Mouse (Mus musculus) retina, postnatal 7 days (tissue): ENCODE data around the gene Dlec1.

Experiments used
- DNase-seq: peaks from one replicate; pipeline ENCODE4 v3.0.0-alpha.2; 2012; ENCODE audit warnings: low read depth, low spot score

Gene Dlec1

DNA sequence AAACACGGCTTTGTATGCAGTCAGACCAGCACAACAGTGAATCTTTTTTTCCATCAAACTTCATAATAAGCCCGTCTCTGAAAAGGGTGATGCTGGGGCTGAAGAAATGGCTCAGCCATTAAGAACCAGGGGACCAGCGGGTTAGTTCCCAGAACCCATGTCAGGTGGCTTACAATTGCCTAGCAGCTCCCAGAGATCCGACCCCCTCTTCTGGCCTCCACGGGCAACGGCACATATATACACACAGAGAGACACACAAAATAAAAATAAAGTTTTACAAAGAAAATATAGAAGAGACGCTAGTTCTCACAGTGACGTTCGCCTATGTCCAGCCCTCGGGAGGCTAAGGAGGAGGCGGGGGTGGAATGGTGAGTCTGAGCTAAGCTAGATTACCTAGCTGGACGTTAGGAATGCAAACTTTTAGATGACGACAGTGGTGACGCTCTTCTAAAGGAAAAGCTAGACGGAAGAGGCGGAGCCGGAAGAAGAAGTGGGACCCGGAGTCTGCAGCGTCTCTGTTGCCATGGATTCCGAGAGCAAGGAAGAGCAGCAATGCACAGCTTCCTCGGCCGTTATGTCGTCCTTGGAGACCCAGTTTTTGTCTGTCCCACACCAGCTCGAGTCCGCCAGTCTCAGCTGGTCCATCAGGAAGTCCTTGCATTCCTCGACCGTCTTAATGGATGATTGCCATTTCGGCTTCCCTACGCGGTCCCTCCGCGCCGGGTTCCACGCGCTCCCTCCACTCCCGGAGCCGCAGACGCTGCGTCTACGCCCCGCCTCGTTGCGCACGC is at the start of gene Dlec1:
TSS of gene Dlec1 (plus strand) at position 487 of the 791 bp plus-strand sequence.
- DNase-seq: no peak

- DNase-seq: no peak
These were observed 48.2 kb upstream of the Dlec1 start for GRCm38 (mm10) chr9:119053964-119054576.

GRCm38 (mm10) chr9:119055336-119055735 is 46.9 kb upstream of the Dlec1 start:
- DNase-seq: no peak

- DNase-seq: no peak
These were observed 44.0 kb upstream of the Dlec1 start for GRCm38 (mm10) chr9:119058245-119058644.

GRCm38 (mm10) chr9:119060701-119061100 is 41.6 kb upstream of the Dlec1 start:
- DNase-seq: no peak

DNA sequence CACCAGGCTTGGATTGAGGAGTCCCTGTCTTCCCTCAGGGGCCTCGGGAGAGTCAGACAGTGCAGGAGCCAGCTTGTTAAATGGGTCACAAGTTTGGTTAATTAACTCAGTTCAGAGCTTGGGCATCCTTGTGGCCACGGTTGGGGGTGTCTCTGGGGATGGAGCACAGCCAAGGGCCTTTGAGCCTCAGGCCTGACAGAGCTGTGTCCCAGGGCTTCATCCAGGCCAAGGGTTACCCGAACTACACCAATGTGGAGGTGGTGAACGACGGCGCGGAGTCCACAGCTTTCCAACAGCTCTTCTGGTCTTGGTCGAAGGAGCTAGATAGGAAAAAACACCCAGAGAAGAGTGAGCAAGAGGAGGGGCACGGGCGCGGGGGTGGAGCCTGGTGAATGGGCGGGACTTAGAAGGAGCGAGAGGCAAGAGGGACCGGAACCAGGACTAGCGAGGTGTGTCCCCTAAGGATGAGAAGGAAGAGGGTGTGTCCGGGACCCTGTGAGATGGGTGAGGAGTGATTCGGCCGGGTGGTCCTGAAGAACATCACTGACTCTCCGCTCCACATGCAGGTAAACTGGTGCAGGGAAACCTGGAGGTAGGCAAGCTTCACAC is 39.1 kb upstream of the Dlec1 start:
- DNase-seq: no peak

- DNase-seq: no peak
These were observed 38.0 kb upstream of the Dlec1 start for GRCm38 (mm10) chr9:119064296-119064695.

DNA sequence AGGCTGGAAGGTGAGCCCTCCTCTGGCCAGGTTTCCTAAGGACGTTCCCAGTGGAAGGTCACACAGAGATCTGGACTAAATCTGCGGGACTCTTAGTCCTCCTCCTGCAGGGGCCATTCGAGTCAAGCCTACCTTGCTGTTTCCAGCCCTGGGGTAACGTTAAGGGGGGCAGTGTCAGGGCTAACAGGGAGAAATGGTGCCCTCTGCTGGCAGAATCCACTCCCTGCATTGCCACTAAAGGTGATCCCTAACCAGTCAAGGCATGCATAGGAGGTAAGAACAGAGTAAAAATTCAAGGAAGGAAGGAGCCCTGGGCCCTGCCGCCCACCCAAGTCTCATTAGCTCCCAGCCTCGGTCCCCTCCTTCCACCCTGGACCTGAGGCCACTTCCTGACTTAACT is 34.7 kb upstream of the Dlec1 start:
- DNase-seq: peak; percentile 72

DNA sequence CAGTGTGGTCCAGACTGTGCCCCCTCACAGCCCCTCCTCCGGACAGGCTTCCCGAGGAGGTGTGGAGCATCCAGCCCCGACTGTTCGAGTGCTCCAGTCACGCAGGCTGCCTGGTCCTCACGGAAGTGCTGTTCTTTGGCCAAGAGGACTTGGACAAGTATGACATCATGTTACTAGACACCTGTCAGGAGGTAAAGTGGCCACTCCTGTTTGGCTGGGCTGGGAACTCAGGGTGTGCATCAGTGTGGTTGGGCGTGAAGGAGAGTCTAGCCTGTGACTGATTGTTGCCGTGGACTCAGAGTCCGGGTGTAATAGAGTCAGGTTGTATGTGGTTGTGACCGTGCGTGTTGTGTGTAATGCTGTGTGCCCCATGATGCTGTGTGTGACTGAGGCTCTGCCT is 34.0 kb upstream of the Dlec1 start:
- no peak for DNase-seq

DNA sequence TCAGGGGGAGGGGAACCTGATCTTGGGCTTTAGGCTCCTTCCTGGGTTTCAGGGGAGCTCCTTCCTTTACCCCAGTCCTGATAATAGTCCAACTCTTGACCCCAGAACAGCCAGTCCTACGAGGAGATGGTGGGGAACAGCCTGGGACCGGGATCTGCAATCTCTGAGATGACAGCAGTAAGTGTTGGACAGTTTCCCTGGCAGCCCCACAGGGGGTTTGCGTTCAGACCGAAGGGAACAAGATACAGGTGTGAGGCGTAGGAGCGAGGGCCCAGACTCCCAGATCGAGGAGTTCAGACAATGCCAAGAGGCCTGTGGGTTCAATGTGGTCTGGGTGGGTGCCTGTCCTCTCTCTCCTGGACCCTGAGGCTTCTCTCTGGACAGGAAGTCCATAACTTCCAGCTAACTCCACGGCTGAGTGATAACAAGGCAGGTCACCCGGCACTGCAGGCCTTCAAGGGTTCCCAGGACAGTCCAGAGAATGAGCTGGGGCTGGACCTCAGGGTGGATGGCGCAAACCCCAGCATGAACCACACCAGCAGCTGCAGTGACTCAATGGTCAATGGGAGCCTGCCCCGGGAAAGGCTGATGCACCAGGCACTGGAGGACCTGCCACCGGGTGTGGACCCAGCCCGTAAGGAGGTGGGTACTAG is 32.0 kb upstream of the Dlec1 start:
- no peak for DNase-seq

DNA sequence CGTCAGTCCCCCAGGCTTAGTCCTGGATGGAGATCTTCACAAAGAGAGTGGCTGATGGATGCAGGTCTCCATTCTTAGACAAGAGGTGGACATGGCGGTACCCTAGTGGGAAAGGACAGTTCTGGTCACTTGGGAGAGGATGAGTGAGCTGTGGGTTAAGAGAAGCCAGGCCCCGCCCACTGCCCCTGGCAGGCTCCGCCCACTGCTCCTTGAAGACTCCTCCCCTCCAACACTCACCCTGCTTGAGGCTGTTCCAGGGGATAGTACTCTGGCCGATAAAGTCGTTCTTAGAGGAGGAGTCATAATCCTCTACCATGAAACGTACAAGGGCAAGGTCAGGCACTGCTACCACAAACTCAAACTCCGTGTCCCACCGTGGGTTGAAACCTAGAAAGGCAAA is 30.5 kb upstream of the Dlec1 start:
- no peak for DNase-seq

DNA sequence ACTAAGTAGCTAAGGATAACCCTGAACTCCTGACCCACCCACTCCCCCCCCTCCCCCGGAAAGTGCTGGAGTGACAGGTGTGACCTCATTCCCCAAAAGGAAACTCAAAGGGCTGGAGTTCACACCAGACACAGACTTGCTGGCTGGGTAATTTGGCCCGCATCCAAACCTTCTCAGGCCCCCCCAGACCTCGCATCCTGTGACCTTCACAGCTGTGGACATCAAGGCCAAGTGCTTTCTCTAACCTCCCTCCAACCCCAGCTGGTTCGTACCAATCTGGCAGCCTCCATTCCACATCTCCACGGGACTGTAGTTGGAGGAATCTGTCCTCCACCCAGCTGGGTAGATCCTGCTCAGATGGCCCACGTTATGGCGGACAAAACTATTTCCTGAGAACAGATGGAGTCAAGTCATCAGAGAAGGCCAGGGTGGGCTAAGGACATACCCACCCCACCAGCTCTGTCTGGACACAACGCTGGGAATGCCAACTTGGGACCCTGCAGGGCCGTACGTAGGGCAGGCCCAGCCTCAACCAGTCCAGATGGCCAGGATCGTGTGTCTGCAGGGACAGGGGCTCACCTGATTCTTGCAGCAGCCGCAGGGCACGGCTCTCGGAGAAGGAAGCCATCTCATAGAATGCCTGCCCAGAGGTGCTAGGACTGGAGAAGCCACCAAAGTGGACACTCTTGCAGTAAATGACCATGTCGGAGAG is 28.9 kb upstream of the Dlec1 start:
- no peak for DNase-seq

DNA sequence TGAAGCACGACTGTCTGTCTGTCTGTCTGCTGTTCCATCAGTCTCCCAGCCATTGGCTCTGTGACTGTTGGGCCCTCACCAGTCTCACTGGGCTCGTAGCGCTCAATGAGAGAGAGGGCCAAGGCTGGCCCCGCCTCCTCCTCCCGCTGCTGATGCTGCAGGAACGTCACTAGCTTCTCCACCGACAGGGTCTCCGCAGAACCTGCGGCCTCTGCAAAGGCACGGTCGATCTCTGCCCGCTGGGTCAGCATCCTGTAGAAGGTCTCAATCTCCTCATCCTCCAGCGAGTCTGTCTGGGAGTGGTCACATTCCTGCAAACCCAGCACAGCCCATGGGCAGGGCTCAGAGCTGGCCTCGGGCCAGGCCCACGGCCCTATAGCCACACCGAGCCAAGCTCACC is 26.6 kb upstream of the Dlec1 start:
- no peak for DNase-seq

DNA sequence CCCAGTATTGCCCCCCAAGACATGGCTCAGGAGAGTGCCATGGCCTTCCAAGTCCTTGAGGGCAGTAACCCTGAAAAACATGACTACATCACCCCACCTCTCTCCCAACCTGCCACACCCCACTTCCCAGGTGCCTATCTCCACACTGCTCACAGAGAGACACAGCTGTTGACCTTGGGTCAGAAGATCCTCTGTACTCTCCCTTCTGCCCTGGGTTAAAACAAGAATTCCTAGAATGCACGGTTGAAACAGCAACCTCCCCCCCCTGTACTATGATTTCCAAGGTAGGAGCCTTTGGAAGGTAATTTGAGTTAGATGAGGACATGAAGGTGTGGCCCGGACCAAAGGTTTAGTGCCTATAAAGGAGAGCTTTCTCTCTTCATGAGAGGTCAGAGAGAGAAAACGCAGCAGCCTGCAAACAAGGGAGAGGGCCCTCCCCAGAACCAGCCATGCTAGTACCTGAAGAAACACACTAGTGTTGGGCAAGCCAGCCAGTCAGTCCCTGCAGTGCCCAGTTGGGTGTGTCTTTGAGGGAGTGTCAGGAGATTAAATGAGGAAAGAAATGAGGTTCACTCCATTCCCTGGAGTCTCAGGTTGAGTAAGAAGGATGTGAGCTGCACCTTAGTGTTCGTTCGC is 22.1 kb upstream of the Dlec1 start:
- DNase-seq: no peak

DNA sequence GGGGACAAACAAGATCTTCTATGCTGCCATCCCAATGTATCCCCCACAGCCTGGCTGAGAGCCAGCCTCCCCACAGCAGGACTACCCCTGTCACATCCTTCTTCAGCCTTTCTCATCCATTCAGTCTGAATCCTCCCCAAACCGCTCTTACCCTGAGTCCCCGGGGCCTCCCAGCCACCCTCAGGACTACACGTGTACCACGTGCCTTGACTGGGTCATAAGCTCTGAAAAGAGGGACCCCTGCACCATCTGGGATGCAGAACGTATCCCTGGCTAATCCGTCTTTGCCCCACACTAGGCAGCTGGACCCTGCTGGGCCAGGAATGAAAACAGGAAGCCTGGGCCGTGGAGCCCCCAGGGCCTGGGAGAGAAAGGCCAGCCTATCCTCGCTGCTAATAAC is 20.2 kb upstream of the Dlec1 start:
- DNase-seq: peak; percentile 52

DNA sequence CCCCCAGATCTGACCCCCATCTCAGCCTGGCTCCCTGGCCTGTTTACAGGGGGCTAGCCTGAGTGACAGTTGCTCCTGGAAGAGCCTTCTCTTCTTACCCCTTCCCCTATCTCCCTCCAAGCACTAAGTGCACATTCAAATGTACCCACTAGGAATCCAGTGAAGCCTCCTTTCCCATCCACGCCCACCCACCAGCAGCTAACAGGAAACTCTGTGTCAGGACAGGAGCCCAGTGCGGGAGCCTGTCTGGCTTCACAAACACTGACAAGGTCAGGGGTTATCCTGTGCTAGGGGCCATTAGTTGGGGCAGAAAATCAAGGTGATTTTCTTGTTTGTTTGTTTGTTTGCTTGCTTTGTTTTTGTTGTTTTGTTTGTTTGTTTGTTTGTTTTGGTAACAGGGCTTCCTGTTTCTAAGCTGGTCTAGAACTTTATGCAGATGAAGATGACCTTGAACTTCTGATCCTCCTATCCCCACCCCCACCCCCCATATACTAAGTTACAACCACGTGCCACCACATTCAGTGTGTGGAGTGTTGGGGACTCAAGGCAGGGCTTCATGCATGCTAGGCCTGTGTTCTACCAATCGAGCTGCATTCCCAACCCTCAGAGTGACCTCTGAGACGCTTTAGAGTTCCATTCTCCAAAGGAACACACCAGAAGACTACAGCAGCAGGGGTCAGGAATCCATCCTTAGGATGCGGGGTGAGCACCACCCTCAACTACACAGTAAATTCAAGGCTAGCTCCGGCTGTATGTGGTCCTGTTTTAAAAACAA is 19.4 kb upstream of the Dlec1 start:
- DNase-seq: no peak

- no peak for DNase-seq
These were observed 18.3 kb upstream of the Dlec1 start for GRCm38 (mm10) chr9:119083966-119084365.

DNA sequence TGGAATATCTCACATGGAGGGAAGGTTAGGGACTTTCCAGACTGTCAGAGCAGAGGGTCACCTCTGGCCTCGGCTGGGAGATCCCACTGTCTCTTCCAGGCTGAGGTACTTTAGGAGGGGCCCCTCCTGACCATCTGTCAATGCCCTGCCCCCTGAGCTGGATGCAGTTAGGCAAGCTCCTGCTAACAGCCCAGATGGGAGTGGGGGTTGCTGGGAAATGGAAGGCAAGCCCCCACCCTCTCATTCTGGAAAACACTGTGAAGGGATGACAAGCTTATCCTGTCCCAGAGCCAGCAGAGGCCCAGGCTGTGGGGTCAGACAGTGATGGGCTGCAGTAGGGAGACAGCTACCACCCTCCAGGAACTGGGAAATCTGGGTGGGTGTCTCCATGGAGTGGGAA is 15.8 kb upstream of the Dlec1 start:
- peak; percentile 46 for DNase-seq

DNA sequence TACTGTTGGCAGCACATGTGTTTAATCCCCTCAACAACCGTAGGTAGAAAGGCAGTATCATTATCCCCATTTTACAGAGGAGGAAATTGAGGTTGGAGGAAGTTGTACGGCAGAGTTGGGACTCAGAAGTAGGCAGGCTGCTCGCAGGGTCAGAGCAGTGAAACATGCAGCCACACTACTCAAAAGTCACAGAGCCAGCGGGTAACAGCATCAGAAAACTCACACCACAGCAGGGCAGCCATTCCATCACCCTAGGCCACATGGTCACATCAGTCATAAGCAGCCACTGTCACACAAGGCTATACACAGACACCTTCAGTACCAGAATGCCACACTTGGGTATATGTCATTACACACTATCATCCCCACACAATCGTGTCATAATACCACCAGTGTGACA is 15.0 kb upstream of the Dlec1 start:
- no peak for DNase-seq

- DNase-seq: peak; percentile 87
These were observed 14.0 kb upstream of the Dlec1 start for GRCm38 (mm10) chr9:119088148-119088801.
